In genomic region chr8:11084051-11084533, GRCm38 (mm10) we compare ENCODE assay signal across 9 mouse cellular contexts.
DNase-seq lines count a peak whose midpoint lies in the region; ATAC-seq and TF ChIP-seq lines count a peak whose summit lies in the region.
"Had no signal": no experiment of that assay in that cellular context is flagged by ENCODE, and none has a peak within 500 bp of the region (broad histone marks: within the 10 kb centered on the region; RNA-seq: fewer than 3 reads in every experiment).

No protein-coding gene starts in this region.

- WGBS in stomach, embryonic 15.5 days, result 48% methylated on average over 2 of the region's 2 CpGs
- WGBS in hindbrain, embryonic 13.5 days, result 80% methylated on average over 2 of the region's 2 CpGs

- no peak for TF ChIP-seq CTCF in gastrocnemius, adult 2 months (IDR thresholded peaks at IDR 0.05)

- no peaks in the 10 kb centered on the region for H3K9me3 ChIP-seq in stomach, embryonic 15.5 days
- no peaks in the 10 kb centered on the region for H3K9me3 ChIP-seq in hindbrain, embryonic 13.5 days

- peak; percentile 45 to 48 for DNase-seq in right cerebral cortex, postnatal 10 days (ENCODE audit: low spot score in 2 of 2)
- no peak for DNase-seq in right cerebral cortex, adult 18-20 months
- DNase-seq in gastrocnemius, adult 2 months, result peak; percentile 70
- DNase-seq in liver, result peak; percentile 42
- DNase-seq in right cerebral cortex, postnatal 36 days (ENCODE audit: low spot score in 2 of 2), result no peak
- DNase-seq: cerebellum, postnatal 25 days had no signal

- no peak overlapping the region for H3K4me2 ChIP-seq in stomach, embryonic 15.5 days
- H3K4me2 ChIP-seq in hindbrain, embryonic 13.5 days, result no peak overlapping the region
- H3K4me2 ChIP-seq: midbrain, embryonic 11.5 days had no signal

- intact Hi-C loops in gastrocnemius, adult 2 months (cut with DNase I), result no loop called here

- peak overlapping the region; percentile 56 for H3K27ac ChIP-seq in gastrocnemius, adult 2 months
- no peak overlapping the region for H3K27ac ChIP-seq in stomach, embryonic 15.5 days
- H3K27ac ChIP-seq in hindbrain, embryonic 13.5 days, result no peak overlapping the region

- H3K4me3 ChIP-seq in gastrocnemius, adult 2 months, result no peak overlapping the region
- no peak overlapping the region for H3K4me3 ChIP-seq in stomach, embryonic 15.5 days (replicated peaks)
- no peak overlapping the region for H3K4me3 ChIP-seq in hindbrain, embryonic 13.5 days

- peaks cover 14% of the 10 kb centered on the region for H3K4me1 ChIP-seq in stomach, embryonic 15.5 days
- H3K4me1 ChIP-seq in hindbrain, embryonic 13.5 days (replicated peaks), result 0 out of 2 replicates have a peak, but pooled peaks cover 4% of the 10 kb centered on the region

- no peaks in the 10 kb centered on the region for H3K36me3 ChIP-seq in stomach, embryonic 15.5 days
- no peaks in the 10 kb centered on the region for H3K36me3 ChIP-seq in hindbrain, embryonic 13.5 days

- peak; percentile 24; the same call in 1 of the 2 replicates for ATAC-seq in stomach, embryonic 15.5 days (ENCODE audit: insufficient read depth, low FRiP score, low read depth)
- ATAC-seq in hindbrain, embryonic 13.5 days (ENCODE audit: low FRiP score), result no peak

- no peaks in the 10 kb centered on the region for H3K27me3 ChIP-seq in stomach, embryonic 15.5 days (replicated peaks)
- H3K27me3 ChIP-seq in hindbrain, embryonic 13.5 days, result no peaks in the 10 kb centered on the region

- H3K9ac ChIP-seq in stomach, embryonic 15.5 days, result no peak overlapping the region
- H3K9ac ChIP-seq in hindbrain, embryonic 13.5 days, result no peak overlapping the region

Comparison
In these comparisons a context has a peak if more than half of its experiments do, and no peak if none do; other contexts are left out.
1. DNase-seq: peak in right cerebral cortex, postnatal 10 days (2 of 2), gastrocnemius, adult 2 months (single experiment) and liver (single experiment); none in right cerebral cortex, adult 18-20 months (single experiment) and right cerebral cortex, postnatal 36 days (0 of 2).